Mouse (Mus musculus) spleen, postnatal 10 days (tissue): ENCODE results near the gene Gm19402.
"Not testable (repeated sequence)": the region's sequence is repeated elsewhere in the genome, so short reads cannot be mapped to it uniquely, and the experiment has no call there.

ENCODE experiments used
- DNase-seq, 2 experiments: peaks; one replicate each; pipeline ENCODE4 v3.0.0; 2021 to 2022; ENCODE audit warnings: low spot score in 2 of 2

Gene Gm19402

GRCm38 (mm10) chr10:77690356-77690807 lies at the start of gene Gm19402:
Gm19402 (minus strand) TSS chr10:77690757.
- not testable (repeated sequence) for DNase-seq

- no peak for DNase-seq
Observed at GRCm38 (mm10) chr10:77738929-77739328, 48.4 kb upstream of the Gm19402 start.

- no peak for DNase-seq
Observed at GRCm38 (mm10) chr10:77735928-77736327, 45.4 kb upstream of the Gm19402 start.

- DNase-seq: peak in 1 of 2 experiments; percentile 38
Observed at GRCm38 (mm10) chr10:77729241-77729640, 38.7 kb upstream of the Gm19402 start.

GRCm38 (mm10) chr10:77728280-77728679 lies 37.7 kb upstream of the Gm19402 start:
- no peak for DNase-seq

- DNase-seq: no peak
Observed at GRCm38 (mm10) chr10:77726186-77726585, 35.6 kb upstream of the Gm19402 start, which contains the start of gene Gm10100. Gm10100 (plus strand) TSS chr10:77726486.

GRCm38 (mm10) chr10:77724855-77725254 lies 34.3 kb upstream of the Gm19402 start:
- DNase-seq: no peak

GRCm38 (mm10) chr10:77720299-77720698 lies 29.7 kb upstream of the Gm19402 start, which contains the start of gene Krtap12-1:
Krtap12-1 (plus strand) TSS chr10:77720599.
- DNase-seq: not testable (repeated sequence)

GRCm38 (mm10) chr10:77715507-77715906 lies 24.9 kb upstream of the Gm19402 start, which contains the start of gene Gm10142:
Gm10142 (plus strand) TSS chr10:77715807.
- no peak for DNase-seq

GRCm38 (mm10) chr10:77713734-77714133 lies 23.2 kb upstream of the Gm19402 start:
- DNase-seq: no peak

GRCm38 (mm10) chr10:77711157-77711556 lies 20.6 kb upstream of the Gm19402 start, which contains the start of gene Gm10024:
Gm10024 (plus strand) TSS chr10:77711457.
- DNase-seq: not testable (repeated sequence)

- DNase-seq: no peak
Observed at GRCm38 (mm10) chr10:77709831-77710230, 19.3 kb upstream of the Gm19402 start.

GRCm38 (mm10) chr10:77706326-77706725 lies 15.8 kb upstream of the Gm19402 start, which contains the start of gene Gm10272:
Gm10272 (plus strand) TSS chr10:77706626.
- DNase-seq: no peak

GRCm38 (mm10) chr10:77697133-77697532 lies 6.6 kb upstream of the Gm19402 start, which contains the start of gene Gm9508:
Gm9508 (minus strand) TSS chr10:77697233.
- no peak for DNase-seq

GRCm38 (mm10) chr10:77687021-77687420 lies 3.5 kb downstream of the Gm19402 start:
- no peak for DNase-seq

- no peak for DNase-seq
Observed at GRCm38 (mm10) chr10:77685895-77686664, 4.5 kb downstream of the Gm19402 start, which contains the start of gene Tspear. Tspear (plus strand) TSS chr10:77686569.

- no peak for DNase-seq
Observed at GRCm38 (mm10) chr10:77684181-77684580, 6.4 kb downstream of the Gm19402 start.

- DNase-seq: no peak
Observed at GRCm38 (mm10) chr10:77682994-77683393, 7.6 kb downstream of the Gm19402 start.

- peak in 1 of 2 experiments; percentile 43 for DNase-seq
Observed at GRCm38 (mm10) chr10:77677562-77677961, 13.0 kb downstream of the Gm19402 start.

- DNase-seq: peak in 1 of 2 experiments; percentile 37
Observed at GRCm38 (mm10) chr10:77673765-77674164, 16.8 kb downstream of the Gm19402 start.

- no peak for DNase-seq
Observed at GRCm38 (mm10) chr10:77671519-77671918, 19.0 kb downstream of the Gm19402 start.

- DNase-seq: no peak
Observed at GRCm38 (mm10) chr10:77670710-77671109, 19.8 kb downstream of the Gm19402 start.

- DNase-seq: no peak
Observed at GRCm38 (mm10) chr10:77667402-77667801, 23.2 kb downstream of the Gm19402 start.
